Mouse (Mus musculus) E14TG2a.4 (cell line): ENCODE results near the gene Plcb1.

Experiments
- H3K27me3 ChIP-seq: 2 replicates; pipeline ENCODE4 v1.6.1; 2014; ENCODE audit warnings: low read length, control low read depth; ENCODE audit not compliant: insufficient read depth
- H3K36me3 ChIP-seq: 2 replicates; pipeline ENCODE4 v1.6.1; 2014; ENCODE audit warnings: low read length, control low read depth; ENCODE audit not compliant: insufficient read depth
- H3K4me1 ChIP-seq: replicated peaks from 2 replicates; pipeline ENCODE4 v1.6.1; 2014; ENCODE audit warnings: low read depth, low read length, control low read depth
- H3K4me3 ChIP-seq: replicated peaks from 2 replicates; pipeline ENCODE4 v1.5.1; 2014; ENCODE audit warnings: mild to moderate bottlenecking, low read length
- H3K9me3 ChIP-seq: 2 replicates; pipeline ENCODE4 v1.6.1; 2014; ENCODE audit warnings: low read length, control low read depth
- CTCF ChIP-seq: conservative IDR thresholded peaks from 2 replicates; pipeline ENCODE4 v1.5.1; 2014; ENCODE audit warnings: low read length
- NANOG ChIP-seq: IDR thresholded peaks from 2 replicates; pipeline ENCODE4 v1.6.1; 2014; ENCODE audit warnings: borderline replicate concordance, low read length, mixed read lengths
- POU5F1 ChIP-seq: IDR thresholded peaks from 2 replicates; pipeline ENCODE4 v1.6.1; 2014; ENCODE audit warnings: low read length, borderline replicate concordance

The Plcb1 gene

GRCm38 (mm10) chr2:134872490-134872781, 86.6 kb downstream of the Plcb1 start:
- Histone ChIP-seq H3K4me3 (no peak overlapping the region), H3K27me3 (no peaks in the 10 kb centered on the region), H3K9me3 (no peaks in the 10 kb centered on the region), H3K4me1 (no peaks in the 10 kb centered on the region), H3K36me3 (no peaks in the 10 kb centered on the region)
- TF ChIP-seq POU5F1 (no peak), CTCF (no peak), NANOG (no peak)

- Histone ChIP-seq H3K36me3 (no peaks in the 10 kb centered on the region), H3K9me3 (no peaks in the 10 kb centered on the region), H3K27me3 (no peaks in the 10 kb centered on the region), H3K4me3 (no peak overlapping the region), H3K4me1 (no peaks in the 10 kb centered on the region)
- no peak for TF ChIP-seq NANOG
- no peak for TF ChIP-seq POU5F1
- no peak for TF ChIP-seq CTCF
These were observed 91.3 kb downstream of the Plcb1 start for GRCm38 (mm10) chr2:134877148-134877547.

DNA sequence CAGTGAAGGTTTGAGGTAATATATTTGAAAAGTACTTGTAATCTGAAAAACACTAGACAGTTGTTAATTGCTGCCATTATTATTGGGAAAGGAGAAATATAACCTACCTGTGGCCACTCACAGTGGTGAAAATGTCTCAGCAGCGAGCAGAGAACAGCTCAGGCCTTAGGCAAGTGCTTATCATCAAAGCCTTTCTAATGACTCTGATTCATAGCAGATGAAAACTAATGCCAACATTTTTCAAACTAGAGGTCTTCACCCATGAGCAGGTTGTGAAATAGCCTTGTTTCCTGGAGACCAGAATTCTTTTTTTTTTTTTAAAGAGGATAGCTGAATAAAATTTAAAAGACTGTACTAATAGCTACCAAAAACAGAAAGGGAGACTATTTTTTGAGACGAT, 105.3 kb downstream of the Plcb1 start:
- Histone ChIP-seq H3K27me3 (no peaks in the 10 kb centered on the region), H3K36me3 (no peaks in the 10 kb centered on the region), H3K9me3 (peaks cover 3% of the 10 kb centered on the region; the same call in 1 of the 2 replicates), H3K4me3 (no peak overlapping the region), H3K4me1 (no peaks in the 10 kb centered on the region)
- no peak for TF ChIP-seq NANOG
- no peak for TF ChIP-seq POU5F1
- no peak for TF ChIP-seq CTCF

GRCm38 (mm10) chr2:134894776-134895175, 108.9 kb downstream of the Plcb1 start:
- Histone ChIP-seq H3K36me3 (no peaks in the 10 kb centered on the region), H3K27me3 (no peaks in the 10 kb centered on the region), H3K4me3 (no peak overlapping the region), H3K9me3 (no peaks in the 10 kb centered on the region), H3K4me1 (no peaks in the 10 kb centered on the region)
- no peak for TF ChIP-seq CTCF
- TF ChIP-seq POU5F1 = no peak
- no peak for TF ChIP-seq NANOG

GRCm38 (mm10) chr2:134896196-134896595, 110.3 kb downstream of the Plcb1 start:
- Histone ChIP-seq H3K9me3 (no peaks in the 10 kb centered on the region), H3K36me3 (no peaks in the 10 kb centered on the region), H3K27me3 (no peaks in the 10 kb centered on the region), H3K4me3 (no peak overlapping the region), H3K4me1 (no peaks in the 10 kb centered on the region)
- TF ChIP-seq NANOG = no peak
- no peak for TF ChIP-seq CTCF
- no peak for TF ChIP-seq POU5F1

GRCm38 (mm10) chr2:134897083-134897482, 111.2 kb downstream of the Plcb1 start:
- Histone ChIP-seq H3K36me3 (no peaks in the 10 kb centered on the region), H3K9me3 (no peaks in the 10 kb centered on the region), H3K4me3 (no peak overlapping the region), H3K27me3 (no peaks in the 10 kb centered on the region), H3K4me1 (no peaks in the 10 kb centered on the region)
- TF ChIP-seq CTCF (no peak), POU5F1 (no peak), NANOG (no peak)

GRCm38 (mm10) chr2:134901521-134901920, 115.7 kb downstream of the Plcb1 start:
- no peak overlapping the region for H3K4me3 ChIP-seq
- no peaks in the 10 kb centered on the region for H3K36me3 ChIP-seq
- no peak for TF ChIP-seq NANOG
- no peak for TF ChIP-seq CTCF
- no peak for TF ChIP-seq POU5F1
- H3K9me3 ChIP-seq = no peaks in the 10 kb centered on the region
- H3K4me1 ChIP-seq = no peaks in the 10 kb centered on the region
- no peaks in the 10 kb centered on the region for H3K27me3 ChIP-seq

- Histone ChIP-seq H3K9me3 (no peaks in the 10 kb centered on the region), H3K36me3 (no peaks in the 10 kb centered on the region), H3K4me1 (no peaks in the 10 kb centered on the region), H3K27me3 (no peaks in the 10 kb centered on the region), H3K4me3 (no peak overlapping the region)
- TF ChIP-seq NANOG (no peak), CTCF (no peak), POU5F1 (no peak)
These were observed 125.0 kb downstream of the Plcb1 start for GRCm38 (mm10) chr2:134910882-134911281.

DNA sequence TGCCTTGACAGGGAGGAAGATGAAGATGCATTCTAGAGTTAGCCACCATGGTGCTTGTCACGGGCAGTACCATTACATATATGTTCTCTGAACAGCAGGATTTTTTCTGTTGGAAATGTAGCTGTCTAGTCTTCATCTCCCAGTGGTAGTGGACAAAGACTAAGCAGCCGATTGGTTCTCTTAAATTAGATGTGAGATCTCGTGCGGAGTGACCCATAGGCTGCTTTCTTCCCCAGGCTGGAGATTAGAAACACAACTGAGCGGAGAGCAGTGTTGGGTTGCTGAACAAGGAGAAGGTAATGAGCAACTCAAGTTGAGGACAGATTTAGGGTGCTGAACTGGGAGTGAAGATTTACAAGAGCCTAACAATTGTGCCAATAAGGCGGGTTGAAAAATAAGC, 125.5 kb downstream of the Plcb1 start:
- TF ChIP-seq POU5F1 (no peak), CTCF (no peak), NANOG (no peak)
- Histone ChIP-seq H3K27me3 (no peaks in the 10 kb centered on the region), H3K9me3 (no peaks in the 10 kb centered on the region), H3K4me1 (no peaks in the 10 kb centered on the region), H3K4me3 (no peak overlapping the region), H3K36me3 (no peaks in the 10 kb centered on the region)
